Mouse (Mus musculus): Measurements from ENCODE around the gene Pgap3.
A peak's percentile ranks its signal among the peaks of the same experiment; 100 is the strongest.

Pgap3 gene

DNA sequence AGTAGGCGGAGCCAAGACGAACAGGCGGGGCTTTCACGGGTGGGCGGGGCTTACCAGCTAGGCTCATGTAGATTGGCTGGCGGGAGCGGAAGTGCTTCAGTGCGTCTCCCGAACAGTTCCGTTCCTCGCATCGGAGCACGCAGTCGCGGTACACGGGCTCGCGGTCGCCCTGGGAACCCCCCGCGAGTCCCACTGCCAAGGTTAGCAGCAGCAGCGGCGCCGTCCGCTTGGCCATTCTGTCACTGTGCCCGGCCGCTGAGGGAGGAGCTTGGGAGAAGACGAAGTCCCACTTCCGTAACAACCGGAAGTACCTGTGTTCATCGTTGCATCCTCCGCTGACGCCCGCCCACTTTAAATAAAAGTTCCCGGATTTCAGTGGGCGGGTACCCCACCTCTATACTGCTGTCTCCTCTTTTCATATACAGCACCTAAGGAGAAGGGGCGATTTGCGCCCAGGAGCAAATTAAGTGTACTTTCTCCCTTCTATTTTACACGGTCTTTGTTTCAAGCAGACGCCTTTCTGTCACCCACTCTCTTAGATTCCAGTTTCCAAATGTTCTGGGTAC, at the start of gene Pgap3:
Gene Pgap3, minus strand, starts transcription at position 330 of the 566 bp plus-strand sequence.
- peak; percentile 91 for DNase-seq (ENCODE audit: low read depth, low spot score)

DNA sequence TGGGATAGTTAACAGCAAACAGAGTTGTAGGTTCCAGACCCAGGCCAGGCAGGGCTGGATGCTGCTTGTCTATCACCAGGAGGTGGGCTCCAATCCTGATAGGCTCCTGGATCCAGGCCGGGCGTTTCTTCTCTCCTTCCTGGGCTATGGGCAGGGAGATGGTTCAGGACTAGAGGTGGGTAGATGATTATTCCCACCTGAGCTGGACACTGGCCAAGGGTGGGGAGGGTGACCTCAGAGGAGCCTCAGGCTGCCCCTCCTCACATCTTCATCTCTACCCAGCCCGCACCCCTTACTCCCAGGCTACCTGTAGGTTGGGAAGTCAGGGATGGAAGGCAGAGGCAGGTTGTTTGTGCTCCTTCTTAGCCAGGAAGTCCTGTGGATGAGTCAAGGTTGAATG, 49.1 kb upstream of the Pgap3 start:
- no peak for DNase-seq (ENCODE audit: low read depth, low spot score)

DNA sequence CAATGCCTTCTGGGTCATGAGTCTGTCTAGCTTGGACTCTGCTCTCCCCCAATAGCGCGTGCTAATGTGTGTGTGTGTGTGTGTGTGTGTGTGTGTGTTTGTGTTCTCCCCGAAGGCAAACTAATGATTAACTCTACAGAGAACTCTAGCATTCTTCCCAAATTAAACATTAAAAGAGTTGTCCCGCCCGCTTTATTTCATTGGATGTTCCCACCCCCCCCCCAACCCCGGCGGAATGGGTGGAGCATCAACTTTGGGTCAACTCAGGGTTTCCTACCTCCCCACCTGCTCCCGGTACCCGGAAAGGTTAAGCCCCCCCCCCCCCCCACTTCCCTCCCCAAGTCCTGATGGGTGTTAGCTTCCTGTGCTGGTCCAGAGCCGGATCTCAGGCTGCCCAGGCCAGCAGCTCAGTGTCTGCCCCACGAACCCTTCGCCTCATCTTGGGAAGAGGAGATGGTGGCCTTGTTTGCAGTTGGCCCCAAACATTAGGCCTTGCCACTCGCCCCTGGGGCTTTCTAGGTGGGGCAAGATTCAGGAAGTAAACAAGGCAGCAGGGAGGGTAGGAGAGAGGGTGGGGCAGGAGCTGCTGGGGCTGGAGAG, 48.0 kb upstream of the Pgap3 start:
- no peak for DNase-seq (ENCODE audit: low read depth, low spot score)

GRCm38 (mm10) chr11:98447475-98447834, 47.2 kb upstream of the Pgap3 start:
- DNase-seq (ENCODE audit: low read depth, low spot score), result no peak

- no peak for DNase-seq (ENCODE audit: low read depth, low spot score)
Observed at GRCm38 (mm10) chr11:98446562-98447474, 46.5 kb upstream of the Pgap3 start.

DNA sequence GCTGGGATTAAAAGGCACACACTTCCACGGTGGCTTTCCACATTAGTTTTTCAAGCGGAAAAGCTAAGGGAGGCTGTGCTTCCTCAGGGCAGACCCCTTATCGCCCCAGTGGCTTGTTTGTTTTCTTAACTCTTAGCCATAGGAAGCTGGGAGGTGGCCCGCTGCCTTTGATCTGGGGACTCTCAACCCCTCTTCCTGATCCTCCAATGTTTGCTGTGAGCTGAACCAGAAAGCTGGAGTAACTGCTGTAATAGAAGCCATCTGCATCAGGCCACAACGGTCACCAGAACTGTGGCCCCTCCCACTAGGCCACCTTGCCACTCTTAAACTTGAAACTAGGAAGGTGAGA, 45.9 kb upstream of the Pgap3 start, which contains the start of gene Grb7:
Gene Grb7, plus strand, starts transcription at position 182 of the 349 bp plus-strand sequence.
- no peak for DNase-seq (ENCODE audit: low read depth, low spot score)

- DNase-seq (ENCODE audit: low read depth, low spot score), result no peak
Observed at GRCm38 (mm10) chr11:98445679-98446078, 45.4 kb upstream of the Pgap3 start.

GRCm38 (mm10) chr11:98445238-98445637, 44.9 kb upstream of the Pgap3 start:
- DNase-seq (ENCODE audit: low read depth, low spot score), result no peak

DNA sequence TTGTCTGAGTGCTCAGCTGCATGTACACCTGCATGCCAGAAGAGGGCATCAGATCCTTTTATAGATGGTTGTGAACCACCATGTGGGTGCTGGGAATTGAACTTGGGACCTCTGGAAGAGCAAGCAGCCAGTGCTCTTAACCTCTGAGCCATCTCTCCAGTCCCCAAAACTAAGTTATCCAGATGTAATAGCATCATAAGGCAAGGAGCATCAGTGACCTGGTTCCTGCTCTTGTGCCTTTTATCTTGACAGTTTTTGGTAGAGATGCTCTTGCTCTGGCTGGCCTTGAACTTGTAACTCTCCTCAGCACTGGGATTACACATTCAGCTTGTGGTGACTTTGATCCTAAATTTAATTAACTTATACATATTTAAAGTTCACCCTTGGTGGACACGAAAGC, 43.4 kb upstream of the Pgap3 start:
- no peak for DNase-seq (ENCODE audit: low read depth, low spot score)

GRCm38 (mm10) chr11:98438331-98439158, 38.3 kb upstream of the Pgap3 start, which contains the start of gene Mien1:
Gene Mien1 (minus strand): TSS chr11:98438991.
- DNase-seq (ENCODE audit: low read depth, low spot score), result peak; percentile 97

- no peak for DNase-seq (ENCODE audit: low read depth, low spot score)
Observed at GRCm38 (mm10) chr11:98437441-98437840, 37.2 kb upstream of the Pgap3 start.

- no peak for DNase-seq (ENCODE audit: low read depth, low spot score)
Observed at GRCm38 (mm10) chr11:98435723-98436122, 35.4 kb upstream of the Pgap3 start.

- no peak for DNase-seq (ENCODE audit: low read depth, low spot score)
Observed at GRCm38 (mm10) chr11:98431743-98432502, 31.6 kb upstream of the Pgap3 start.

- no peak for DNase-seq (ENCODE audit: low read depth, low spot score)
Observed at GRCm38 (mm10) chr11:98428436-98428835, 28.1 kb upstream of the Pgap3 start.

DNA sequence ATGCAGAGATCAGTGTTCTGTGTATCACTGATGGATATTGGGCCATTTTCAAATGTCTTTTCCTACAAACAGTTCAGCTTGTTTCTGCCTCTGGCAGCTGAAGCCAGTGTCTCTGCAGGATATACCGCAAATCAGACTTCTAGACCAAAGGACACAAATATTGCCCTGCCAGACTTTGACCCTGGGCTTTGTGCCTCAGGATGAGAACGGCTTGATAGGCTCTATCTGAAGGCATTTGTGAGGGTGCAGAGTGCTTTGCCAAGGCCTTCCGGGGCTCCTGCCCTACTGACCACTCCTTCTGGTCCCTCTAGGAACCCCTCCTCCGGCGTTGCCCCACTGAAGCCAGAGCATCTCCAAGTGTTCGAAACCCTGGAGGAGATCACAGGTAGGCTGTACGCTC, 26.3 kb upstream of the Pgap3 start:
- no peak for DNase-seq (ENCODE audit: low read depth, low spot score)

- DNase-seq (ENCODE audit: low read depth, low spot score), result no peak
Observed at GRCm38 (mm10) chr11:98418939-98419547, 18.8 kb upstream of the Pgap3 start.

DNA sequence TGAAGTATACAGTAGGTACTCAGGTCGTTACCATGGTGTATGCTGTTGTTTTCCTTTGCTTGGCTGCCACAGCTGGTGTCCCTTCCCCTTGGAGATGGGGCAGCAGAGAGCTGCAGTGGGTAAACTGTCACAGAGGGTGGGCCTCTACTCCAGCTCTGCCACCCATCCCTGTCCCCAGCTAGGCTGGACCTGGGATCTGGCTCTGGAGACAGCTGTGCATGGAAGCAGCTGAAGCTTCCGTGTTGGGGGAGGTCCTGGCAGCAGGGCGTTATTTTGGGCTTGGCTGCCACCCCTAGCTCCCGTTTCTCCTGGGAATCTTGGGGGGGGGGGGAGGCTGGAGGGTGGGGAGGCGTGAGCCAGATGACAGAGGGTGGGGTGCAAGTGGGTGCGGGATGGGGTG, 18.0 kb upstream of the Pgap3 start:
- DNase-seq (ENCODE audit: low read depth, low spot score), result no peak

GRCm38 (mm10) chr11:98417074-98417473, 16.8 kb upstream of the Pgap3 start:
- DNase-seq (ENCODE audit: low read depth, low spot score), result no peak

DNA sequence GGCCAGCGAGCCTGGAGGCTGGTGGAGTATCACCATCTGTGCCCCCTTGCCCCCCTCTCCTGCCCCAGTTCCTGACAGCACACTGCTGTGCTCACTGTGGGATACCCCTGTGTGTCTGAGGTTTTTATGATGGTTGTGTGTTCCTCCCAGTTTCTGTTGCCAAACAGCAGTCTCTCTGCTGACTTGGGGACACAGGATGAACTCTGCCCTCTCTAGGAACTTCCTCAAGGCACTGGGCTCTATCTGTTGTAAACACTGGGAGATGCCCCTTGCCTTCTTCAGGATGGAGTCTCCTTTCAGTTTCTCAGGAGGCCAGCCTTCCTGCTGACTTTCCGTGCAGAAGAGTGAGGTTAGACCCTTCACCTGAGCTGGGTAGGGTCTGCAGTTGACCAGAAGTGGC, 13.9 kb upstream of the Pgap3 start:
- DNase-seq (ENCODE audit: low read depth, low spot score), result no peak

DNA sequence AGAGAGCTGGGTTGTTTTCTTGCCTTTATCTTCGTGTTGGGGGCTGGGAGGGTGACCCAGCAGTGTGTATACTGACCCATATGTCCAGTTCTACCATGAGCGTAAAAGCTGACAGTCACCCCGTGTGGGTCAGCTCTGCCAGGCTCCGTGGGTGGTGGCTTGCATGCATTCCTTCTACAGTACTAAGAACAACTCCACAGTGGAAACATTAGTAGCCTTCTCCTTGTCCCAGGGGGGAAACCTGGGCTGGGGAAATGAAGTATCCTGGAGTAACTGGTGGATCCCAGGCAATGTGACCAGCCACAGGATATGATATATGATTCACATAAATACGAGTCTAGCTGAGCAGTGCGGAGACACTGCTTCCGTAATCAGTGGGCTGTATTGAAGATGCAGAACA, 13.4 kb upstream of the Pgap3 start:
- DNase-seq (ENCODE audit: low read depth, low spot score), result no peak
